Mouse (Mus musculus) adrenal gland, adult 18-20 months (tissue): ENCODE results near the gene Zfp764. TPM values are rescaled to one million over a fixed set of nuclear protein-coding genes. Genes with fewer than 3 reads are reported as not detected.

Experiments used
- total RNA-seq, 2 experiments: library from RNA; stranded (reverse); gene quantifications; 1 replicate in 1 of 2; 2 replicates in 1 of 2; pipeline ENCODE4 v1.2.3; 2021

Gene Zfp764
- total RNA-seq, 2 experiments from 2014 or later, result 6.6 to 6.9 TPM

Other genes starting within 250 kb of the Zfp764 start
- gene Cd2bp2, start 210.8 kb downstream of the Zfp764 start, total RNA-seq, result 10 to 100 TPM; 51.6 to 62.3 TPM
- gene Tbc1d10b, start 198.4 kb downstream of the Zfp764 start, total RNA-seq, result 10 to 100 TPM; 43.3 to 47.5 TPM
- gene Mylpf, start 197.9 kb downstream of the Zfp764 start, total RNA-seq, result 10 to 100 TPM in 1 of 2 experiments, under 1 TPM in 1; 0.66 to 16.3 TPM
- gene Zfp553, start 173.8 kb downstream of the Zfp764 start, total RNA-seq, result 10 to 100 TPM; 12.6 to 14.8 TPM
- 1 to 10 TPM; 7.8 to 8.7 TPM for gene Sept1, start 173.7 kb downstream of the Zfp764 start, total RNA-seq
- gene Zfp771, start 162.5 kb downstream of the Zfp764 start, total RNA-seq, result 10 to 100 TPM; 23.6 to 29.6 TPM
- 10 to 100 TPM; 27.9 to 29.5 TPM for gene Dctpp1, start 146.1 kb downstream of the Zfp764 start, total RNA-seq
- gene Sephs2, start 132.8 kb downstream of the Zfp764 start, total RNA-seq, result 10 to 100 TPM; 86.4 to 88.8 TPM
- 1 to 10 TPM; 1.7 to 4.0 TPM for gene Itgal, start 110.6 kb downstream of the Zfp764 start, total RNA-seq
- 10 to 100 TPM; 26.8 to 34.5 TPM for gene Zfp768, start 61.2 kb downstream of the Zfp764 start, total RNA-seq
- gene Zfp747, start 30.8 kb downstream of the Zfp764 start, total RNA-seq, result 10 to 100 TPM; 10.4 to 13.0 TPM
- 1 to 10 TPM; 4.1 to 5.0 TPM for gene 9130019O22Rik, start 19.7 kb downstream of the Zfp764 start, total RNA-seq
- gene E430018J23Rik, start 13.2 kb downstream of the Zfp764 start, total RNA-seq, result 1 to 10 TPM; 8.2 to 8.4 TPM
- 10 to 100 TPM in 1 of 2 experiments, 1 to 10 TPM in 1; 9.9 to 11.4 TPM for gene Zfp688, start 15.2 kb upstream of the Zfp764 start, total RNA-seq
- 1 to 10 TPM; 3.9 to 4.1 TPM for gene Zfp689, start 42.3 kb upstream of the Zfp764 start, total RNA-seq
- gene Prr14, start 52.8 kb upstream of the Zfp764 start, total RNA-seq, result 10 to 100 TPM; 42.7 to 56.1 TPM
- 10 to 100 TPM; 67.2 to 81.1 TPM for gene Fbrs, start 72.4 kb upstream of the Zfp764 start, total RNA-seq
- 10 to 100 TPM; 71.7 to 78.8 TPM for gene Srcap, start 105.2 kb upstream of the Zfp764 start, total RNA-seq
- 10 to 100 TPM; 18.3 to 21.1 TPM for gene Gm42715, start 112.8 kb upstream of the Zfp764 start, total RNA-seq
- gene Tmem265, start 154.6 kb upstream of the Zfp764 start, total RNA-seq, result not detected
- gene Phkg2, start 166.5 kb upstream of the Zfp764 start, total RNA-seq, result 10 to 100 TPM; 37.1 to 38.0 TPM
- 1 to 10 TPM; 8.4 to 8.5 TPM for gene Ccdc189, start 181.8 kb upstream of the Zfp764 start, total RNA-seq
- 10 to 100 TPM; 54.1 to 64.1 TPM for gene Rnf40, start 181.9 kb upstream of the Zfp764 start, total RNA-seq
- 10 to 100 TPM; 16.4 to 16.5 TPM for gene Zfp629, start 209.0 kb upstream of the Zfp764 start, total RNA-seq